Mouse (Mus musculus) embryonic fibroblast, embryonic 13.5 days (primary cell): ENCODE data around the gene Igf1r.

Experiments used
- CTCF ChIP-seq: IDR thresholded peaks from 2 replicates; pipeline ENCODE4 v1.5.1; 2011; ENCODE audit warnings: mild to moderate bottlenecking, control low read depth, low read length, moderate library complexity, borderline replicate concordance; ENCODE audit not compliant: insufficient read depth
- POLR2A ChIP-seq: IDR thresholded peaks from 2 replicates; pipeline ENCODE4 v1.6.1; 2011; ENCODE audit warnings: low read depth, mild to moderate bottlenecking, control low read depth, low read length, moderate library complexity

- TF ChIP-seq CTCF (no peak), POLR2A (no peak)
These were observed 57.5 kb downstream of the Igf1r start for GRCm38 (mm10) chr7:68010168-68010567.
